Mouse (Mus musculus) thymus, postnatal 10 days (tissue): ENCODE results near the gene Nek11.

Experiments used
- DNase-seq, 2 experiments: peaks; one replicate each; pipeline ENCODE4 v3.0.0; 2021; ENCODE audit warnings: low spot score in 2 of 2

Nek11 gene

DNA sequence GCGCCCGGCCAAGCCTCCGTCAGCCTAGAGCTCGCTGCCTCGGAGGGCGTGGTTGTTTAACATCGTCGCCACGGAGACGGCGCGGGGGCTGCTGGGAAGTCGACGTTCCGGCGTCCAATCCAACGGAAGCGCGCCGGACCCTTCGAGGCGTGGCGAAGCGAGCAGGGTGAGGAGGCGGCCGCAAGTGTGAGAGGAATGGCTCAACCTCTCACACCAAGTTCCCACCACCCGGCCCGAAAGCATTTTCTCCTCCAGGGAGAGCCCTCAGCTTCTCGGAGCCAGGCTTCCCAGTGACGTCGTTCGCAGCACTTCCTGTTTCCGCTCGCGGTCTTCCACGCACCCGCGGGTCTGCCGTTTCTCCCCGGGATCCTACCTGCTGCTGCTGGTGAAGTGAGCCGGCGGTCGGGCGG lies at the start of gene Nek11, which contains the start of gene Aste1:
Gene Nek11, minus strand, starts transcription at position 307 of the 410 bp plus-strand sequence.
Gene Aste1, plus strand, starts transcription at position 175 of the 410 bp plus-strand sequence.
- peak; percentile 81 to 89 for DNase-seq

DNA sequence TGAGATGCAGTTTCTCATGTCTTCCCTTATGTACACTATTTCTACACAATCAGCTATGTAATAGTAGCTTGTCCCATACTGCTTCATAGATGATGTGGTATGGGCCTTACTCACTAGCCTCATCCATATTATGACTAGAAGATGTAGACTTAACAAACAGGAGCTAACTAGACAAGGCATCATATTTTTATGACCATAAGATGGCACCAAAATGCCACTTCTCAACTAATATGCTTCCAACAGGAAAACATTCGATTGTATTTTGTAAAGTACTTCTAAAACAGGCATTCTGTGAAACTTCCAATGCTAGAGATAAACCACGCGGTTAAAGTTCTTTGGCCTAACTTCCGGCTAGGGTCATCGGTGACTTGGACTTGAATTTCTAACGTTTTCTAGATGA lies 13.2 kb upstream of the Nek11 start:
- DNase-seq: no peak

DNA sequence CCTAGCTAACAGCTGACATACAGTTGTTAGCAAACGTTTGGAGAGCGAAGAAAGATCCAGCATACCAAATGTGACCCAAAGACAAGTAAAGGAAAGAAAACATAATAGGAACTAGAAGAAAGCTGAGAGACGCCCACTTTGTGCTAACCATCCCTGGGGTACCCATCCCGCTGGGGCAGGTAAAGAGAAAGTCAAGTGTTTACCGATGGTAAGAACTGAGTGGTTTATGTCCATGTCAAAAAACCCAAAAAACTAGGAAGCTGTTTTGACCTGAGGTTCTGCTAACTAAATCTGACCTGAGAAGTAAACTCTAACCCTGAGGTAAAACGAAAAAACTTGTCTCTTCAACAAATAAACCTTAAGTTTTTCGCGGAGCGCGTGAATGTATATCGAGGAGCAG lies 604 bp downstream of the Nek11 start:
- DNase-seq: no peak

DNA sequence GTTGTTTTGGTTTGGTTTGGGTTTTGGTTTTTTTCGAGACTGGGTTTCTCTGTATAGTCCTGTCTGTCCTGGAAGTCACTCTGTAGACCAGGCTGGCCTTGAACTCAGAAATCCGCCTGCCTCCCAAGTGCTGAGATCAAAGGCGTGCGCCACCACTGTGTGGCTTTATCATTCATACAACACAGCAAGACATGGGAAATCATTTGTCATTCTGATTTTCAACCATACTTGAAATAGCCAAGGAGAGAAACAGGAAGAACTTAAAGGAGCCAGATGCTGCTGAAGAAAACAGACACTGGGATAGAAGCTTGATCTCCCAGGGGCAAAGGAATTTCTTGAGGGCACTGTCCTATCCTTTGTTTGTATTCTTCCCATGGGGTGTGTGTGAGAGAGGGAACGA lies 4.7 kb downstream of the Nek11 start:
- DNase-seq: no peak

DNA sequence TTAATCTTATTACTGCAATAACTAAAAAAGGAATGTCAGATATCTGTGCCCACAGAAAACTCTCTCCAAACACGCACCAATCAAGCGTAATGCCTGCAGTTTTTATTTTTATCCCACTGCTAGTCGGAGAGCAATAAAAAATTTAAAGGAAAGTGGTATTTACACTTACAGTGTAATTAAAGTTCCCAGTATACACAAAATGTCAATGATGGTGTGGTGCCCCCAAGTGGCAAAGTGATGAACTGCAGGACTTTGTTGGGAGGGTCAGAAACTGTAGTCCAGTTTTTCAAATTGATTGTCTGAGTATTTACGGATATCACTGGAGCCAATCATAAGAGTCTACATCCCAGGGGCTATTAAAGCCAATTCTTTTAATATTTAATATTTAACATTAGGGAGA lies 6.0 kb downstream of the Nek11 start:
- DNase-seq: peak; percentile 53 to 70

DNA sequence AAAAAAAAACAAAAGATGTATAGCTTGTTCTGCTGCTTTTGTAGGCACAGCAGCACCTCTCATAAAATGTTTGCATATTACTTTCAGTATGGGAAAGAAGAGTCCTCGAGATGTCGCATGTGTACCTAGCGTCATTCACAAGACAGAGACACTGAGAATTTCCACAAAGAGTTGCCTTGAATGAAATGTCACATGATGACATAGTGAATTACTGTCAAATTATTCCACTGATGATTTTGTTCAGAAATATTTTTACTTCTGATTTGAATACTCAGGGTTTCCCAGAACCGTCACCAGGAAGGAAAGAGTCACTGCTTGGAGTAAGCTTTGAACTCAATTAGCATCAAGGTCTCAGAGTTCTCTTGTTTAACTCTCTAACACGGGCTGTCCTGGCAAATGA lies 7.9 kb downstream of the Nek11 start:
- DNase-seq: no peak

DNA sequence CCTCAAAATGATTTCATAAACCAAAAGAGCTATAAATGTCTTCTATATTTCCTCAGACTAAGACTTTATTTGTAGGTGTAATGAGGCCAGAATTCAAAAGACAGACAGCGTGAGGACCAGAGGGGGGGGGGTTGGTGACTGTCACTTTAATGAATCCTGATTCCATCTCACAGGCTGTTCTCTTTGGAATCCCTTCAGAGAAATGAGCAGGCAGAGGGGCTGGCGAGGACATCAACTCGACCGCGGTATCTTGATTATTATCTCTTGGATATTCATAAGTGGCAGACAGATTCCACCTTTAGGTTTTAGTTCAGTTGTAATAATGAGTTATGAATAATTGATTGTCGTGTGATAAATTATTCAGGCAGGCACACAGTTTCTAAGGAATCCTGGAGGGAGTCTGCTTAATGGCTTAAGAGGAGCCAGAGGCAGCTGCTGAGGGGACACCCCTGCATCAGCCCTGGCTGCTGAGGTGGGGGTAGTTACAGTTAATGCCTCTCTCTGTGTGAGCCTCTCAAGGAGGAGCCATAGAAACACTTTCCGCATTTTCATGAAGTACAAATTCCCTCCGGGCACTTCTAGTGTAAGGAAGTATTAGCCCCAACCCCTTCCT lies 15.7 kb downstream of the Nek11 start:
- no peak for DNase-seq

DNA sequence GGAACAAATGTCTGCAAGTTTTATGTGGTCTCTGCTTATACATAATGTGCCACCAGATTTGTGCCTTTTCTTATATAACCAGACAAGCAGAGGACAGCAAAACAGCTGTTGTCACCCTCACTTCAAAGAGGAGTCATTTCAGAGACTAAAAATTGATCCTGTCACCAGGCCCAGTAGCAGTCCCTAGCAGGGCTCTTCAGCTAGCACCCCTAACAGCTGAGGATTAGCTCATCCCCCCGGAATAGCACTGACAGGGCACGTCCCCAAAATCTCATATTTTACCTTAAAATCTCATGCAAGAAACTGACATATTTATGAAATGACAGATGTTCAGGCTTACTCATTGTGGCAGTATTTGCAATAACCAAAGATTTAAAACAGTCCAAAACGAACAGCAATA lies 17.7 kb downstream of the Nek11 start:
- DNase-seq: no peak

DNA sequence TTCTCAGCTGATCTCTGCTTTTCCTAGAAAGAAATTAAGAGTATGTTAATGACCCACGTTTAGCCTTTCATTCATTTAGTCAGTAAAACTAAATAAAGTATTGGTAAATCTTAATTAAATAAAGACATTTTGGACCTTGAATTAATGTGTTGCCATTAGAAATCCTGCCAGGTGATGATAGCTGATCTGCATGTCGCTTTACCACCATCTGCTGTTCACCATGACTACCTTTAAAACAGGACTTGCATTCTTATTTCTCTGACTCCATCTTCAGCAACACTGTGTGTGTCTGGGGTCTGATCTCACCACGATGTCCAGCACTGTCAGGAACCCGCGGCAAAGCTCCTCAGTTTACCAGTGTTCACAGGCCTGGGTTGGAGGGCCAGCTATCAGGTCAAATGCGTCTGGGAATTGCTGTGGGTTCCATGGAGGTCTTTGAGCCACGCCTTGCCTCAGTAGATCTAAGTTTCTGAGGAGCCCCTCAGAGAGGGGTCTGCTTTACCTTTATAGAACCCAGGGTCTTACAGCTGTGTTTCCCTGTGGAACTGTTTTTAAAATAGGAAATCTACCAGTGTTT lies 18.3 kb downstream of the Nek11 start:
- DNase-seq: no peak

DNA sequence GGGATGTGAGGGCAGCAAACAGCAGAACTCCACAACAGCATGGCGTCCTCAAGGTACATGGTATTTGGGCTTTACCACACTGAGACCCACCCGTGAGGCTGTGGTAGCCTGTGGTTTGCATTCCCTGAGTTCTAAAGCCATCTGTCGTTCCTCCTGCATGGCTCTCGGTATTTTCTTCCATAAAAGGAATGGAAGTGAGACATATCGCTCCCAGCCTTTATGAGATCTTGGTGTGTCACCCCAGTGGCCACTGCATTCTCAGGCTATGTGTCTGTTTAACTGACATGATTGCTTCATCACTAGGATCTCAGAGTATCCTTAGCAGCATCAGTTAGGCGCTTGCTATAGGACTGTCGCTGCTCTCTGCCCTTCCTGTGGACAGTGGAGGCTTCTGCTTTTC lies 18.9 kb downstream of the Nek11 start:
- DNase-seq: no peak

DNA sequence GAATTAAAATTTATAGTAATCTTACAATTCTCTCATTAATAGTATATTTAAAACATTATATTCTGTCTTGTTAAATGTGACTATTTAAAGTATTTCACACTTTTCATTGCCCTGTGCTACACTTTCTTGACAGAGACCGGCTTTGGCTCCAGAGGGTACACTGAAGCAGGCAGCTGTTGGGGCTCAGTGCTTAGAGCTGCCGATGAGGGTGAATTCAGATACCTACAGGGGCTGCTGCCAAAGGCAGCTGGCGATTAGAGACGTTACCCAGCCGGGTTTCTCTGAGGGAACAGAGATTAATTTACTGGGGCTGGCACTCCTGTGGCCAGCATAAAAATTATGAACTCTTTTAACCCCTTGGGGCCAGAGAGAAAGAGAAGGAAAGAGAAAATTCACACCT lies 21.0 kb downstream of the Nek11 start:
- no peak for DNase-seq

DNA sequence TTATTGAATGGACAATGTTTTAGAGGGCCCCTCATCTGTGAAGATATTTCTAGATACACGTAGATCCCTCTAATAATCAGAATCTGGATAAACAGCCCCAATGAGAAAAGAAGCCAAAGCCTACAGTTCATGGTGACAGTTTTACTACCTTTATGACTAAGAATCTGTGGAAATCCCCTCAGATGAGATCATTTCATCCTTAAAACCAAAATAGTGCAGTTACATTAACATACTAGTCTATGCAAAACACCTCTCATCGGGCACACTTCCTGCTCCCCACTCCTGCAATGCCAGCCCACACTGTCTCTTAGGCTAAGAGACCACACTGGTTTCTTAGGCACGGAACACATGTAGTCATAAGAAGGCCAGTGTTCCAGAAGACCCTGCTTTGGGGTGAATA lies 26.7 kb downstream of the Nek11 start:
- no peak for DNase-seq

DNA sequence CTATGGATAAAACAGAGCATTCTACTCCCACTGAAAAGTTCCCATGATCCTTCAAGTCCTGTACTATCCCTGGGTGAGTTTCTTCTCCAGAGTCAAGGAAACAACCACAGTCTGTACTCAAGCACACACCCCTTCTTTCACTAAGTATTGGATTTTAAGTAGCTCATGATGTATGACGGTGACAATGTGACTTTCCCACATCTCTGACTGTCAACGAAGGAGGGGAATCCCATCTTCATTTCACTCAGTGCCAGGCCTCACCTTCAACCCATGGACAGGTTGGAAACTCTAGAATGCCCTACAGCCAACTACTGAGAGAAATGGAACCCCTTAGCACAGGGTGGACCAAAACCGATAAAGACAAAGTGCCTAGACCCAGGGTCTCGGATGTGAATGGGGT lies 29.1 kb downstream of the Nek11 start:
- no peak for DNase-seq

DNA sequence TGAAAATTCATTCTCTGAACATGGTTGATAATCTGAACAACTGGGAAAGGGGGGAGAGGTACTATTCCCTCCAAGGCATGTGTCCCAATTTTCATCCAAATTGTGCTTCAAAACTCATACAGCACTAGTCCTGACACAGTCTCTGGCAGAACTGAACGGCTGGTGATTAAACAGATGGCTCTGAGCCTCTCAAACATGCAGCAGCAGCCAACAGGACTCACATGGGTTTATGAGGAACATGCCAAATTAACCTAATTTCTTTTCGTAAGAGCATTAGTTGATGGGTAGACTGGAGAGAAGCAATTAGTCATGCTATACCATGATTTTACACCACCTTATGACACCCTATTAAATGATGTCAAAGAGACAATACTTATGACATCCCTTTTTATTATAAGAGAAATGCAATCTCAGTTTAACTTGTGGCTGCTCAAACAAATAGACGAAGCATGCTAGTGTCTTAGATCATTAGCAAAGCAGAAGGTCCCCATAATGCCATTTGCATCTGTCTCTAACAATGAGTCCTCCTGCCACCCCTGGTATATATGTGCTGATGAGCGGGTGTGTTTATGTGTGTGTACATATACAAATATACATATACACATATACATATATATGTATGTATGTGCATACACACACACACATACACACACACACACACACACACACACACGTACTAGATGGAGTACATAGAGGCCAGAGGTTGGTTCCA lies 31.6 kb downstream of the Nek11 start:
- DNase-seq: no peak

DNA sequence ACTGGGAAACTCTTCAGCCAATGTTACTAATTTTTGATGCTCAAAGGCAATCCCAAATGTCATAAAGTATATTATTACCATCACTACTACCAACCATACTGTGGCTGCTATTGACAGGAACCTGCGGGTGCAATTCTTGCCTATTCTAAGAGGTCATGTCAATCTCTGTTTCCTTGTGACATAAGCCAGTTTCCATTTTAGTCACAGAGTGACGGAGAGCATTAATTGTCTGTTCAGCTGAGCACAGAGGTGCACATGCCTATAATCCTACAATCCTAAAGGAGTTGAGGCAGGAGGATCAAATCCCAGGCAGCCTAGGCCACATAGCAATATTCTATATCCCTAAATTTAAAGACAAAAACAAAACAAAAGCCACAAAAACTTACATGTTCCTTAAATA lies 33.1 kb downstream of the Nek11 start:
- DNase-seq: no peak

DNA sequence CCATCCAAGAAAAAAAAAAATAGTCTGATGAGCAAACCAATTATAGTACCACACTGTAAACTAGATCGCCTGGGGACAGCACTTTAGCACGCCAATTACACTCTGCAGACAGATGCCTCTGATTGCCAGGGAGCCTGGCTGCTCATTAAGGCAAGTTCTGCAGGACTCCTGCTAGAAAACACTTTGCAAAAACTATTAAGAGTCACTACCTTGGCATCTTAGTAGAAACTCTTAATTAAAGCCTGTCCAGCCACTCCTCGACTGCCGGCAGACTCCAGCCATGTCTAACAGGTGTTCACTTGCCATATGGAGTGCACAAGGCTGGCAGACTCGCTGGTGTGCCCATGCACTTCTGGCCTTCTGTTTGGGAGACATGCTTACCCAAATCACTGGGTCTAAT lies 46.3 kb downstream of the Nek11 start:
- DNase-seq: no peak

DNA sequence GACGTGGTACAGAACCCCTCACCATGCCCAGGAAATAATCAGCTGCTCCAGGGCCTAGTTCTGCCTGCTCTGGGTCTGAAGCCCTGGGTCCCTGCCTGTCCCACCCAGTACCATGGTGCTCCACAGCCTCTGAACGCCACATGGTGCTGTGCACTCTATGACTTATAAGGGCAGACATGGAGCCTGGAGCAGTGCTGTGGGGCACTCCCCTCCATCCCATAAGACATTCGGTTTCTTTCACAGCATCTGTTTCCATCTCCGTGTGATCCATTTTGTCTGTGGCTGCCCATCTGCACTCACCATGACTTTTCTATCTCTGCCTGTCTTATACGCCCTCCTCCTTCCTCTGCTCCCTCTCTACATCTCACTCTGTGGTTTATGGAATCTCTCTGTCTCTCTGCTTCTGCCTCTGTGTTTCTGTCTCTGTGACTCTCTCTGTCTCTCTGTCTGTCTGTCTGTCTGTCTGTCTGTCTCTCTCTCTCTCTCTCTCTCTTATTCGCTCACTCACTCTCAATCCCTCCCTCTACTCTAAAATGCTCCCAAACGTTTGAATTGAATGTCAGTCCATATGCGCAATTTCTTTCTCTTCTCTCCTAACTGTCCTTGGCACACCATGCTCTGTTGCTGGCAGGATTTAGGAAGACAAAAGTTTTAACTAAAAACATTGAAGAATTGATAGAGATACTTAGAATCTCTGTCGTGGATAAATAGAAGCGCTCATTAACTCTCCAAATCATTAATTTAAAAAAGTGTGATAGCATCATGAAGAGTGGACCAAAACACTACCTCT lies 46.9 kb downstream of the Nek11 start:
- no peak for DNase-seq

DNA sequence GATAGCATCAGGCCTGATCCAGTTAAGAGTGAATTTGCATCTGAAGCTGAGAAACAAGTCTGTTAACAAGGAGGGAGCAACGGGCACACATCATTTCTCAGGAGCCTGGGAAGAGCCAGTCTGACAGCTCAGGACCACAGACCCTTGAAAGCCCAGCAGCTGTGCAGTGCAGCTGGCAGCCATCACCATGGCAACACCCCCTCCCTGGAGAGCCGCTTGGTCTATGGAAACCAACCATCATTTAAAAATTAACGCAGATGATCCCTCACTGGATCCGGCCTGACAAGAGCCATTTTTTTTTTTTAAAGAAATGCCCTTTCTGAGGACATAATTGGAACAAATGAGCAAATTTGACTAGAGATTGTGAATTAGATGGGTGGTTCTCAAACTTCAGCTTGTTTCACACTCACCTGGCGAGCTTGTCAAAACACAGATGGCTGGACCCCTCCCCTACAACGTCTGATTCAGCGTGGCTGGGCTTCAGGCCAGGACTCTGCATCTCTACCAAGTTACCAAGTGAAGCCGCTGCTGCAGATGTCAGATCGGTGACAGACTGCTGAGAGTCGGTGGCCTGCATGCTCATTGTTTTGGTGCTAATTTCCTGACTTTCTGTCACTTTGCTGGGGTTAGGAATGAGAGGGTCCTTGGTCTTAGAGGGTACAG lies 52.2 kb downstream of the Nek11 start:
- no peak for DNase-seq

DNA sequence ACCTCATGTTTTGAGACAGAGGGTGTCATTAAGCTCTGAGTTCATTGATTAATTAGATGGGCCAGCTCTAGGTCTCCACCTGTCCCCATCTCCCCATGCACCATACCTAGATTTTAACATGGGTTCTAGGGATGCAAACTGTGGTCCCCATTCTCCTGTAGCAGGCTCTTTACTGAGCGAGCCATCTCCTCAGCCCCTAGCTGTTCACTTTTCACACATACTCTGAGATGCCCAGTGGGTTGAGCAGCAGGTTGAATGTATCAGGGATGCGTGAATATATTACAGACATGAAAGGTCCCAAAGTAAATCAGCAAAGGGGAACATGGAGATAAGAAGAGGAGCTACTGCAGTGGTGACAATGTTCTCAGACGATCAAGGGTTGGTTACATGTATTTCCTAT lies 52.8 kb downstream of the Nek11 start:
- DNase-seq: no peak

DNA sequence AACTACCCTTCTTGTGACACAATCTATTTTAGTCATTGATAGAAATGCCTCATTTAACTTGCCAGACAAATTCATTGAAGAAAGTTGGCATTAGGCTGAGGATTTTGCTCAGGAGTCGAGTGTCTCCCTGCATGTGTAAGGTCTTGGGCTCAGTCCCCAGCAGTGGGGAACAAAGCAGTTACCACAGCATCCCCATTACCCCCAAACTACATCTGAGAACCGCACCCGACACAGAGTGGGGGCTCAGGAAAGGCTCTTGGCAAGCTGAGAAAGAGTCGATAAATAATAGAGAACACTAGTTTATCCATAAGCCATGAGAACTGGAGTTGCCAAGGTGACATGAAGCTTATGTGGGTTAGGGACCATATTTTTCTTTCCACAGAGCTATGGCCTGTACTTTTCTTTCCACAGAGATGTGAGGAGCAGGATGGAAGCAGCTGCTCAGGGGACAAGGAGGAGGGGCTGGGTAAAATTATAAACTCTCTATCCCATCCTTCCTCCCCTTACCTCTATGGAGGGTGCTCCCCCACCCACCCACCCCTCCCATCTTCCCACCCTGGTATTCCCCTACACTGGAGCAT lies 62.8 kb downstream of the Nek11 start:
- DNase-seq: no peak

DNA sequence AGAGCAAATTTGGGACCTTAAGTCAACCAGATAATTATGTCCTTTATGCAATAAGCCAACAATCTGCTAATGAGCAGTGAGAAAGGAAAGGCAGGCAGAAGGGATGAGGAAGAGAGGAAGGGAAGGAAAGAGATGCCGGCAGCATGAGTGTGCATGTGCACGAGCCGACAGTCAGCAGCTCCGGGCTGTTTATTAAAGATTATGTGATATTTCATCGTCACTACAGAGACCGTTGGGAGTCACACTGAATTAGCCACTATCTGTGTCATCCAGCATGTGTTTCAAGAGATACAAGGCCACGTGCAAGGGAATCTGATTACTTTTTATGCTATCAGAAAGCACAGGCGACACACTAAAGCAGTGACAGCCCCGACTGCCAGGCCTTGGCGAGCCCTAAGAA lies 73.5 kb downstream of the Nek11 start:
- no peak for DNase-seq

DNA sequence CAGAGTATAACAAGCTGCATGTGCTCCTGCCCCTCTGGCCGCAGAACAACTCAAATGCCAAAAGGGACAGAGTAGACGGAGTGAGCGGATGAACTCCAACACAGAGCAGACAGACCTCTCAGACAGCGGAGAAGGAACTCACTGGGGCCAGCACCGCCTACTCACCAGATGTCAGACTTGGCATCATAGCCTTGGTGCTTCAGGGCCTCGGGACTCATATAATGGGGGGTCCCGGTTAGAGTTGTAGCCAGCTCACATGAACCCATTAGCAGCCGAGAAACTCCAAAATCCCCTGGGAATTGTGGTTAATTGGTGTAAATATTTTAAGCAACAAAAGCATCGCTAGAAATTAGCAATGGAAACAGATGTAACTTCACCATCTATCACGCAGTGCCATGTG lies 82.1 kb downstream of the Nek11 start:
- DNase-seq: no peak
